Mouse (Mus musculus) urinary bladder, adult 18-20 months (tissue): ENCODE results near the gene Upp2.

ENCODE experiments used
- DNase-seq, 2 experiments: peaks; one replicate each; pipeline ENCODE4 v3.0.0; 2022; ENCODE audit warnings: low spot score in 2 of 2, mixed read lengths in 2 of 2

Upp2 gene

DNA sequence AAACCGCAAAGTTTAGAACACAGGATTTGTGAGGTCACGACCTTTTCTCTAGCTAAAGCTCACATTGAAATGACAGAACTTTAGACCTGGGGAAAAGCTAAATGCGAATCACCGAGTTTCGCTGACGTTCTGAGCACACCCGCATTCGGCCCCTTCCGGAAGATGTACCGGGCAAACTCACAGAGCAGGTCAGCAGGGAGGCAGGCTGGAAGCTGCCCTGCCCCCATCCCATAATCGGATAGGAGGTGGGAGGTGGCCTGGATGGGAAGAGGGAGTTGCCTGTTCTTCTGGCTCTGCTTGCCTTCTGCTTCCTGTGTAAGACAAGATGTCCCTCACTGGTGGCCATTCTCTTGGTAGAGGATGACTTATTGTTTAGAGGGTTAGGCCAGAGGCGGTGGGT, 112.9 kb downstream of the Upp2 start:
- no peak for DNase-seq

DNA sequence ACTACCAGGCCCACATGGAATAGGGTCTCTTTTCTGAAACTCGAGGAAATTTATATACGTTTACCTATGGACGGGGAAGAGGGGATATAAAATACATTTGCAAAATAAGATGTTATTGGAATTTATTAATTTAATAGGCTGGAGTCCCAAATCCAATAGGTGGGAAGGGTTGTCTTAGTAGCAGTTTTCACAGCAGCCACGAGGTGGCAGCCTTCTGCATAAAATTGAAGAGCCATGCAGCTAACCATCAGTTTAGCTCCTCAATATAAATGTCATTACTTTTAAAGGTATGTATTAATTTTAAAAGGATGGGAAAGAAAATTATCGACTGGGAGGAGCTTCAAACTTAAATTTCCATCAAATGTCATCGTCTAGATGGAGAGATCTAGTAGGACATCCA, 113.7 kb downstream of the Upp2 start:
- DNase-seq: no peak

GRCm38 (mm10) chr2:58681394-58681793, 114.3 kb downstream of the Upp2 start:
- no peak for DNase-seq

DNA sequence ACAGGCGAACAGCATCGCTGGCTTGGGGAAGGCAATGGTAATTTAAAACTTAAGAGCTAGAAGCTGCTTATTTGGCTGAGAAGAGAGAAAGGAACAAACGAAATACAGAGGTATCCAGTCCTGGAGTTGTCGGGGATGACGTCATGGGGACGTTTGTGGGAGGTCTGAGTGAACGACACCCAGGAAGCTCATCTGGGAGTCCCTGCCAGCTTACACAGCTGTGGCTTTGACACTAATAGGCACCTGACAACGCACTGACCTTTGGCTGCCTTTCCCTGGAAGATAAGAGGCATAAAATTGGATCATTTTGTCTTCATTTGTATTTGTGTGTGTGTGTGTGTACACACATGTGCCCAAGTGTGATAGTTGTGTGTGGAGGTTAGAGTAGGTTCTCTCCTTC, 130.4 kb downstream of the Upp2 start:
- no peak for DNase-seq

DNA sequence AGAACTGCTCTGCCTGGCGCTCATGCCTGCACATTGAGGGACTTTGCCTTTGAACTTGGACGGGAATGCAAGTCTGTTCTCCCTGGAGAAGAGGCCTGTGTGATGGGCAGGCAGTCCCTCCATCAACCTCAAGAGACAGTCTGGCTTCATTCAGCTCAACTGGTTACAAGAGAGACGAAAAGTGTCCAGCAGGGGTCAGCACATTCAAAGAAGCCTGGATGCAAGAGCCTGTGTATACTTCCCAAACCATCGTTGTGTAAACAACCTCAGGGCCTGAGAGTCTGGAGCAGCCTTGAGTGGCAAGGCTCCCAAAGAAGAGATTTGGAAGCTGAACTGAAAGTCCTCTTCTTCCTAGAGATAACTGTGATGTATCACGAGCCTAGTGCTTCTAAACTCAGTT, 132.8 kb downstream of the Upp2 start:
- peak; percentile 55 to 58 for DNase-seq

GRCm38 (mm10) chr2:58700354-58700753, 133.3 kb downstream of the Upp2 start:
- no peak for DNase-seq

- no peak for DNase-seq
These were observed 134.5 kb downstream of the Upp2 start for GRCm38 (mm10) chr2:58701627-58702026.

DNA sequence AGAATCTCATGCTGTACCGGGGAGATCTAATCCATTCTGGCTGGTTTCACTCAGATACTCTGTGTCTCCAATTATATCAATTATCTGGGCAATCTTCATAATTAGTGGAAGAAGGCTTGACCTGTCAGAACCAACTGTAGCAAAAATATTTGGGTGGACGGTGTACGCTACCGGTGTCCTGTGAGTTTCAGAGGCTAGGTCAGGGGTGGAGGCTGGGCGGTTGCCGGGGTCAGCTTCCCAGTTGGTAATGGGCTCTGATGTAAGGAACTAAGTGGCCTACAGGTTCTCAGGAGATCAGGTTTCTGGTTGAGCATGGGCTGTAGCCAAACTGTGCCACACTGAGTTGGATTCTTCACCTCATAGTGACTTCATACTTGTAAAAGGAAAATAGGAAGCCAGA, 136.1 kb downstream of the Upp2 start:
- no peak for DNase-seq

DNA sequence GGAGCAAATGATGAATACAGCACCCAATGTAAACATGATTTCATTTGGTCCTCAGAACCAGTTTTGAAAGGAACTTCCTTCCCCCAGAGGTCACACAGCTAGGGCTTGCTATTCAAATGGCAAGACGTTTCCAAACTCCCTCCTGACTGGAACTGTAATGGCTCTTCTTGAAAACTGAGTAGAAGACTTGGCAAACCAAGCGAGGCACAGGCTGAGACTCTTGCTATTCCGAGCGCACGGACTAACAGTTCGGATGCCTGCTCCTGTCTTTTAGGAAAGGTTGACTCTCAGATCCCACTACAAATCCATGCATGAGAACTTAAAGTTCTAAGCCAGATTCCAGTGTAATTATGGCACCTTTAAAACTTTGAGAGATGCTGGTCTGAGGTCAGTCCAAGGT, 136.5 kb downstream of the Upp2 start:
- no peak for DNase-seq

- DNase-seq: peak in 1 of 2 experiments; percentile 51
These were observed 137.5 kb downstream of the Upp2 start for GRCm38 (mm10) chr2:58704576-58704975.

GRCm38 (mm10) chr2:58707676-58708075, 140.6 kb downstream of the Upp2 start:
- DNase-seq: no peak

- no peak for DNase-seq
These were observed 143.1 kb downstream of the Upp2 start for GRCm38 (mm10) chr2:58710234-58710633.

GRCm38 (mm10) chr2:58711049-58711448, 144.0 kb downstream of the Upp2 start:
- DNase-seq: no peak

- DNase-seq: no peak
These were observed 144.4 kb downstream of the Upp2 start for GRCm38 (mm10) chr2:58711491-58711890.

DNA sequence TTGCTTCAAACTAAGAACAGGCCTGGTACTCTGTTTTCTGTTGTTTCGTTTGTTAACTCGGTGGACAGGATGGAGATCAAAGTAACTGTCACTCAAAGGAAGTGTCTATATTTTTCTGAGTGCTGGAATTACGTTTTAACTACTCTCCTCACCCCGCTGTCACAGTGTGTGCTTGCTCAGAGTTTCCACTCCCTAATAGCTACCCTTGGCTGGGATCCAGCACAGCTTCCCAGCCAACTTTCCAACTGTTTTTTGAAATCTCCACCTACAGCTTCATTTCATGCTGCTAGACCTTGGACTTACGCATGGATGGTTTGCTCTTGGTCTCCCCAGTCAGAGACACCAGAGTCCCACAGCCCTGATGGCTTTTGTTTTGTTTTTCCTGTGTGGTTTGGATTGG, 144.8 kb downstream of the Upp2 start:
- DNase-seq: peak in 1 of 2 experiments; percentile 20

- DNase-seq: no peak
These were observed 150.8 kb downstream of the Upp2 start for GRCm38 (mm10) chr2:58717898-58718297.

- DNase-seq: peak in 1 of 2 experiments; percentile 8
These were observed 170.2 kb downstream of the Upp2 start for GRCm38 (mm10) chr2:58737192-58737820.

GRCm38 (mm10) chr2:58741213-58741612, 174.1 kb downstream of the Upp2 start:
- DNase-seq: no peak

DNA sequence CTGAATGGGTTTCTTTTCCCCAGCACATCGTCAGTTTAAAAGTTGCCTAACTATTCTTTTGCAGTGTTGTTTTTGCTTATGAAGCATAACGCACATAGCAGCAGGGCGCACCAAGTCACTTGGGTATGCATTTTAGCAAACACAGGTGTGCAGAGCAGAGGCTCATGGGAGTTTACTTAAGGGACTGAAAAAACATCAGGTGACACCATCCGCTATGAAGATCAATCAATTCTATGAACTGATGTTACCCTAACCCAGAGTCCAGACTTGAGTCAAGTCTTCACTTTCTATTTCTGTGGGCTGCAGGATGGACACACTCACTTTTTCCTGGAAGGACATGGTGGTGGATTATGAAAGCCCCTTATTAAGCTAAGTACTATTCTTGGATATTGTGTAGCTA, 174.9 kb downstream of the Upp2 start:
- DNase-seq: no peak

DNA sequence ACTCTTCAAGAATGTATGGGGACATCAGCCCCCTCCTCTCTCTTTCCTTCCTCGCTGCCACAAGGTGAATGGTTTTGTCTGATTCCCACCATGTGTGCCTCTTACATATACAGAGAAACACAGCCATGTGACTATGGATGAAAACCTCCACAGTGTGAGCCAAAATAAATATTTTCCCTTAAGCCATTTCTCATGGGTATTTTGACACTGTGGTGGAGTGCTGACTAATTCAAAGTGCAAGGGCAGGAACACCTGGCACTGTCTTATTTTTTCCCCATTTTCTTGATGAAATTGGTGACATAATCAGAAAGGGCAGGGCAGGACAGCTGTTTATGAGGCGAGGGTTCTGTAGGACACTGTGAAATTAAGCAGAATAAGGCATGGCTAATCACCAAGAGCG, 176.3 kb downstream of the Upp2 start:
- no peak for DNase-seq

GRCm38 (mm10) chr2:58747483-58748229, 180.6 kb downstream of the Upp2 start:
- DNase-seq: peak in 1 of 2 experiments; percentile 6

GRCm38 (mm10) chr2:58748296-58748695, 181.2 kb downstream of the Upp2 start:
- DNase-seq: no peak

DNA sequence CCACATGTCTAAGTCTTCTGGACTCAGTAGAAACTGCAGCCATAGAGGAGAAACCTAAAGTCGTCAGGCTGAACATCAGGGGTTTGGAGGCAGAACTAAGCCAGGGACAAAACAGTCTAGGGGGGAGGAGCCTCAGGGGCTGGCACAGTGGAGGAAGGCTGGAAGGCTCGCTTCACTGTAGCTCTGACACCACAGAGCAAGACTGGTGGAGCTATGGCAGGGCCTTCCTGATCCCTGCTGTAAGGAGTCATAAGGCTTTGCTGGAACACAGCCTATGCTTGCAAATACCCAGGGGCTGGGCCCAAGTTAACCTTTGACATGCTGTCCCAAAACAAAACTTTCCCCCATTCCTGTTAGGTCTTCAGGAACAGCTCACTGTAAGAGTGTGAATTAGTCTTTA, 185.8 kb downstream of the Upp2 start:
- DNase-seq: no peak
